Mouse (Mus musculus) central nervous system, embryonic 14 days (tissue): Measurements from ENCODE around the gene Pigw. TPM values are rescaled to one million over a fixed set of nuclear protein-coding genes. Genes with fewer than 3 reads are reported as not detected.

Source experiments
- polyA plus RNA-seq: library from polyadenylated mRNA; depleted of rRNA; stranded (reverse); fragments of >200 nt; gene quantifications from 2 replicates; pipeline ENCODE4 v1.2.3, GENCODE M21; 2012; rRNA removed

Pigw gene
- polyA plus RNA-seq, result 5.7 TPM in 2 replicates

GRCm38 (mm10) chr11:84879772-84880464, at the start of gene Pigw, which contains the start of gene Myo19:
Gene Pigw, minus strand, starts transcription at chr11:84880285.
Gene Myo19, plus strand, starts transcription at chr11:84880148.

GRCm38 (mm10) chr11:84916053-84916702, 36.1 kb upstream of the Pigw start, which contains the start of gene Znhit3:
Gene Znhit3, minus strand, starts transcription at chr11:84916366.

GRCm38 (mm10) chr11:84870337-84871043, 9.6 kb downstream of the Pigw start, which contains the start of gene Ggnbp2:
Gene Ggnbp2, minus strand, starts transcription at chr11:84870817.

GRCm38 (mm10) chr11:84828516-84829399, 51.3 kb downstream of the Pigw start, which contains the start of gene Dhrs11:
Gene Dhrs11, minus strand, starts transcription at chr11:84828994.

Other genes with a start within 250 kb of the Pigw start
- 11.3 and 20.3 TPM in 2 replicates for gene Mrm1, start 60.8 kb downstream of the Pigw start, polyA plus RNA-seq
- gene Dhrs11, start 51.3 kb downstream of the Pigw start, polyA plus RNA-seq, result 8.3 and 13.1 TPM in 2 replicates
- 128 and 130 TPM in 2 replicates for gene Ggnbp2, start 9.5 kb downstream of the Pigw start, polyA plus RNA-seq
- gene Myo19, start 137 bp downstream of the Pigw start, polyA plus RNA-seq, result 22.3 and 24.0 TPM in 2 replicates
- 37.7 and 39.7 TPM in 2 replicates for gene Znhit3, start 36.1 kb upstream of the Pigw start, polyA plus RNA-seq
- gene Car4, start 77.5 kb upstream of the Pigw start, polyA plus RNA-seq, result 1.7 and 1.9 TPM in 2 replicates